Mouse (Mus musculus): ENCODE measurements around the gene Padi1. TPM values are rescaled to one million over a fixed set of nuclear protein-coding genes. Genes with fewer than 3 reads are reported as not detected.
A peak's percentile ranks its signal among the peaks of the same experiment; 100 is the strongest.

The Padi1 gene
- total RNA-seq, 1 experiment: 0.09 TPM

DNA sequence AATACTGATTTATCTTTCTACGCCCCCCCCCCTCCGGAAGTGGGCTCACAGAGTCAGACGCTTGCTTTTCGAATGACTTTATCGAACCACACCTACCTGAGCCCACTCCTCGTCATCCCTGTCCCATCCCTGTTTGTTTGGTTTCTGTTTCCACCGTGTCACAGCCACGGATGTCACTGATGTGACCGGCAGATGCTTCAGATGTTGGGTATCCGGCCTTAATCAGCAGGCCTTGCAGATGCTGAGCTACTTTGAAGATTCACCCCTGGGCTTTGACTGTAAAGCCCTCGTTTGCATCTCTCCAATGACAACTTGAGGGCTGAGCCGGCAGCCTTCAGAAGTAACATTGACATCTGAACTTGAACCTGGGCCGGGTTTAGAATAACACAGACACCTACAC is 69.0 kb downstream of the Padi1 start:
- in situ Hi-C loops (cut with MboI; ENCODE audit: low sequenced_read_pairs in 2 of 2, unreplicated experiment in 2 of 2): no loop called here
- no peak for DNase-seq (ENCODE audit: low read depth, low spot score)
- Histone ChIP-seq H3K4me3 (ENCODE audit: insufficient read depth in 1 of 2, low read depth in 1 of 2, low read length in 2 of 2, poor library complexity in 1 of 2, severe bottlenecking in 1 of 2) (no peak overlapping the region), H3K9me3 (ENCODE audit: control insufficient read depth, insufficient read depth, low read depth, low read length) (no peaks in the 10 kb centered on the region), H3K36me3 (ENCODE audit: control insufficient read depth, insufficient read depth, low read length, poor library complexity, severe bottlenecking) (no peaks in the 10 kb centered on the region), H3K27ac (ENCODE audit: insufficient read depth, low read depth, low read length, poor library complexity, severe bottlenecking) (no peak overlapping the region), H3K4me1 (ENCODE audit: control insufficient read depth in 2 of 2, insufficient read depth in 2 of 2, low read length in 2 of 2, poor library complexity in 1 of 2) (peaks cover 0 to 13% of the 10 kb centered on the region in 2 experiments; a peak in 1 of 4 replicates), H3K9ac (ENCODE audit: insufficient read depth, low read depth, low read length, poor library complexity, severe bottlenecking) (no peak overlapping the region)
- TF ChIP-seq HCFC1 (IDR thresholded peaks at IDR 0.05; ENCODE audit: borderline replicate concordance, insufficient read depth, low read length) (no peak), ZNF384 (IDR thresholded peaks at IDR 0.05; ENCODE audit: low read depth, low read length) (no peak), ZC3H11A (IDR thresholded peaks at IDR 0.05; ENCODE audit: borderline replicate concordance, low read depth, low read length) (no peak), CHD2 (IDR thresholded peaks at IDR 0.05; ENCODE audit: low read depth, low read length) (no peak), MAFK (IDR thresholded peaks at IDR 0.05; ENCODE audit: insufficient read depth, low read depth, low read length) (no peak)

DNA sequence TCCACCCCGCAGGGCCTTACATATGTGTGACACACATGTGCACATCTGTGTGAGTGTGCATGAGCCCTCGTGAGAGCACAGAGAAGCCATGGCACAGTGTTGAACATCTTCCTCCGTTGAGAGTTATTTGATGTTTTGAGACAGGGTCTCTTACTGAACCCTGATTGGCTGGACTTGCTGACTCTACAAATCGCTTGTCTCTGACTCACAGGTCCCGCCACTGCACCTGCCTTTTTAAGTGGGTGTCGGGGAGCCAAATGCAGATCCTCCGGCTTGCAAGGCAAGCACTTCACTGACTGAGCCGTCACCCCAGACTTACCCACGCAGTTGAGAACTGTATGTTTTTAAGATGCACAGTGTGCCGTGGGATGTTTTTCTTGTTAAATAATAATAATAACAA is 69.7 kb downstream of the Padi1 start:
- Histone ChIP-seq H3K4me3 (ENCODE audit: insufficient read depth in 1 of 2, low read depth in 1 of 2, low read length in 2 of 2, poor library complexity in 1 of 2, severe bottlenecking in 1 of 2) (no peak overlapping the region), H3K36me3 (ENCODE audit: control insufficient read depth, insufficient read depth, low read length, poor library complexity, severe bottlenecking) (no peaks in the 10 kb centered on the region), H3K4me1 (ENCODE audit: control insufficient read depth in 2 of 2, insufficient read depth in 2 of 2, low read length in 2 of 2, poor library complexity in 1 of 2) (peaks cover 0 to 13% of the 10 kb centered on the region in 2 experiments; a peak in 1 of 4 replicates), H3K9ac (ENCODE audit: insufficient read depth, low read depth, low read length, poor library complexity, severe bottlenecking) (no peak overlapping the region), H3K9me3 (ENCODE audit: control insufficient read depth, insufficient read depth, low read depth, low read length) (no peaks in the 10 kb centered on the region), H3K27ac (ENCODE audit: insufficient read depth, low read depth, low read length, poor library complexity, severe bottlenecking) (no peak overlapping the region)
- in situ Hi-C loops (cut with MboI; ENCODE audit: low sequenced_read_pairs in 2 of 2, unreplicated experiment in 2 of 2): no loop called here
- TF ChIP-seq ZNF384 (IDR thresholded peaks at IDR 0.05; ENCODE audit: low read depth, low read length) (no peak), ZC3H11A (IDR thresholded peaks at IDR 0.05; ENCODE audit: borderline replicate concordance, low read depth, low read length) (no peak)
- DNase-seq (ENCODE audit: low read depth, low spot score): no peak

DNA sequence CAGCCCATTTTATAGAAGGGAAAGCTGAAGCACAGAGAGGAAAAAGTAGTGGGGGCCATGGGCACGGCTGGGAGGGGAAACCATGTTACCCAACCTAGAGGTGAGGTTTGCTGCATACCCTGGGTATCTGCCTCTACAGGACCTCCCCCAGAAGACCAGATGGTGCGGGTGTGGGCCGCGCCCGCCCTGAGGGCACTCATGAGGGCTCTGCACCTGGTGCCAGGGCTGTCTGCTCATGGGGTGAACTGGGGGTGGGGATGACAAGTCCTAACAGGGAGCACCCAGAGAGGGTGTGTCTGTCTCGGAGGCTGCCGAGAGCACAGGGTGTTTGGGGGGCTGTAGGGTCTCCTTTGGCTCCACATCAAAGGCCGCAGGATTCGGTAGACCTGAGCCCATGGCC is 70.7 kb downstream of the Padi1 start:
- in situ Hi-C loops (cut with MboI; ENCODE audit: low sequenced_read_pairs in 2 of 2, unreplicated experiment in 2 of 2): no loop called here

DNA sequence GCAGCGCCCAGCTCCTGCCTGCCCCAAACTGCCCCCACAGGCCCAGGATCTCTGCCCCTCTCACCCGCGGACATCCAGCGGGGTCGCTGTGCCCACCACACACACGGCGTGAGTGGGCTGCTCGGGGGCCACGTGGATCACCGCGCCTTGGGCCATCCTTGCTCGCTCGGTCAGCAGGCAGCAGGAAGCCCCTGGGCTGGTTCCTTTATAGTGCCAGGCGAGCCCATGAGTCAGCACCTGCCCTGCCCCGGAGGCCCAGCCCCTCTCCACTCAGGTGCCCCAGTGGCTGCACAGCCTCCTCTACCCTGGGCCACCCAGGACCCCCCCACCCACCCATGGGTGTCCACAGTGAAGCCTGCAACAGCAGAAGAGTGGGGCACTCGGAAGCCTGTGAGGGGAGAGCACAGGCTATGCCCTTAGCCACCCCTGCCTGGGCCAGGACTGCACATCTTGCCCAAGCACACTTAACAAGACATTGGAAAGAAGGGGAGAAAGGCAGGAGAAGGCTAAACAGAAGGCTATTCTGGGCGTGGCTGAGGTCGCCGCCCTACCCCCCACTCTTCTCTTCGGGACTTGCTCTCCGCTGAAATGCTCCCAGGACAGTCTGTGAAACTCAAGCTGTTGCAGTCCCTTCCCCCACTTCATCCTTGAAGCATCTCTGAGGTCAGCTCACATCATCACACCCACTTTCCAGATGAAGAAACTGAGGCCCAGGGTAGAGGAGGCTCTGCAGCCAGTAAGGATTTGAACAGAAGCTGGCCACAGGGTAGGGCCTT is 71.4 kb downstream of the Padi1 start, which contains the start of gene Padi4:
Gene Padi4 (minus strand): TSS at position 212 of the 776 bp plus-strand sequence.
- Histone ChIP-seq H3K9ac (ENCODE audit: insufficient read depth, low read depth, low read length, poor library complexity, severe bottlenecking) (peak within 1 kb of the TSS; percentile 46; the same call in 1 of the 2 replicates), H3K4me3 (ENCODE audit: insufficient read depth in 1 of 2, low read depth in 1 of 2, low read length in 2 of 2, poor library complexity in 1 of 2, severe bottlenecking in 1 of 2) (peak within 1 kb of the TSS in 1 of 2 experiments; percentile 47; a peak in 2 of 4 replicates), H3K36me3 (ENCODE audit: control insufficient read depth, insufficient read depth, low read length, poor library complexity, severe bottlenecking) (no peaks in the 10 kb centered on the region), H3K27ac (ENCODE audit: insufficient read depth, low read depth, low read length, poor library complexity, severe bottlenecking) (no peak within 1 kb of the TSS), H3K4me1 (ENCODE audit: control insufficient read depth in 2 of 2, insufficient read depth in 2 of 2, low read length in 2 of 2, poor library complexity in 1 of 2) (peaks cover 0 to 17% of the 10 kb centered on the region in 2 experiments; a peak in 1 of 4 replicates), H3K9me3 (ENCODE audit: control insufficient read depth, insufficient read depth, low read depth, low read length) (no peaks in the 10 kb centered on the region)
- TF ChIP-seq ZC3H11A (IDR thresholded peaks at IDR 0.05; ENCODE audit: borderline replicate concordance, low read depth, low read length) (no peak), ZNF384 (IDR thresholded peaks at IDR 0.05; ENCODE audit: low read depth, low read length) (no peak), HCFC1 (IDR thresholded peaks at IDR 0.05; ENCODE audit: borderline replicate concordance, insufficient read depth, low read length) (no peak), MAFK (IDR thresholded peaks at IDR 0.05; ENCODE audit: insufficient read depth, low read depth, low read length) (no peak), CHD2 (IDR thresholded peaks at IDR 0.05; ENCODE audit: low read depth, low read length) (no peak)
- DNase-seq (ENCODE audit: low read depth, low spot score): no peak
- in situ Hi-C loops (cut with MboI; ENCODE audit: low sequenced_read_pairs in 2 of 2, unreplicated experiment in 2 of 2): no loop called here

More for the DNA sequence above, 70.7 kb downstream of the Padi1 start:
- H3K27ac ChIP-seq (ENCODE audit: insufficient read depth, low read depth, low read length, poor library complexity, severe bottlenecking): no peak overlapping the region
- TF ChIP-seq ZC3H11A (IDR thresholded peaks at IDR 0.05; ENCODE audit: borderline replicate concordance, low read depth, low read length) (no peak), CHD2 (IDR thresholded peaks at IDR 0.05; ENCODE audit: low read depth, low read length) (no peak), MAFK (IDR thresholded peaks at IDR 0.05; ENCODE audit: insufficient read depth, low read depth, low read length) (no peak), HCFC1 (IDR thresholded peaks at IDR 0.05; ENCODE audit: borderline replicate concordance, insufficient read depth, low read length) (no peak), ZNF384 (IDR thresholded peaks at IDR 0.05; ENCODE audit: low read depth, low read length) (no peak)
- DNase-seq (ENCODE audit: low read depth, low spot score): no peak
- H3K36me3 ChIP-seq (ENCODE audit: control insufficient read depth, insufficient read depth, low read length, poor library complexity, severe bottlenecking): no peaks in the 10 kb centered on the region
- H3K4me3 ChIP-seq (ENCODE audit: insufficient read depth in 1 of 2, low read depth in 1 of 2, low read length in 2 of 2, poor library complexity in 1 of 2, severe bottlenecking in 1 of 2): no peak overlapping the region
- H3K9ac ChIP-seq (ENCODE audit: insufficient read depth, low read depth, low read length, poor library complexity, severe bottlenecking): no peak overlapping the region
- H3K9me3 ChIP-seq (ENCODE audit: control insufficient read depth, insufficient read depth, low read depth, low read length): no peaks in the 10 kb centered on the region
- peaks cover 0 to 13% of the 10 kb centered on the region in 2 experiments; a peak in 1 of 4 replicates for H3K4me1 ChIP-seq (ENCODE audit: control insufficient read depth in 2 of 2, insufficient read depth in 2 of 2, low read length in 2 of 2, poor library complexity in 1 of 2)
